Mouse (Mus musculus) retina, postnatal 1 day (tissue): ENCODE data around the gene Hivep1.

Source experiments
- DNase-seq: peaks from one replicate; pipeline ENCODE4 v3.0.0-alpha.2; 2012

Gene Hivep1

GRCm38 (mm10) chr13:42051961-42052695, at the start of gene Hivep1:
Gene Hivep1, plus strand, starts transcription at chr13:42052021.
- DNase-seq = peak; percentile 85

DNA sequence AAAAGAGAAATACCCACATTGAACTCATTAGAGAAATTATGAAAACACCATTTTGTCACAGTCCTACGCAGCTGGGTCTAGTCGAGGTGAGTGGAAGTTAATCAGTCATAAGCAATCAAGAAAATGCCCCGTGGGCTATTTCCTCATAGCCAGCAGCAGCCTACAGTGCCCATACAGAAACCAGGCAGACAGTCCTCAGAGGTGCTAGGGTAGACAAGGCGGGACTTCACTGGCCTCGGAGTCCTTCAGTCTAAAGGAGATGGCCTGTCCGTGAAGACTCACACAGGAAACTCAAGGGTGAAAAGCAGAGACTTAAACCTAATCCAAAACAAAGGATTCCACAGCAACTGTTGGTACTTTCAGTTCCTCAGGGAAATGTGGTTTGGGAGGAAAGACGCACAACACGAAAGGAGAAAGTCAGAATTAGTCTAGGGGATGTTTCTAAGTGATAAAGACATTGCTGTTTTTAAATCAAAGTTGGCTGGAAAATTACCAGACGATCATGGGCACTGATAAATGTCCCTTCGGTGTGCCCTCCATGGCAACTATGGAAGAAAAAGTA, 36.3 kb upstream of the Hivep1 start:
- no peak for DNase-seq

DNA sequence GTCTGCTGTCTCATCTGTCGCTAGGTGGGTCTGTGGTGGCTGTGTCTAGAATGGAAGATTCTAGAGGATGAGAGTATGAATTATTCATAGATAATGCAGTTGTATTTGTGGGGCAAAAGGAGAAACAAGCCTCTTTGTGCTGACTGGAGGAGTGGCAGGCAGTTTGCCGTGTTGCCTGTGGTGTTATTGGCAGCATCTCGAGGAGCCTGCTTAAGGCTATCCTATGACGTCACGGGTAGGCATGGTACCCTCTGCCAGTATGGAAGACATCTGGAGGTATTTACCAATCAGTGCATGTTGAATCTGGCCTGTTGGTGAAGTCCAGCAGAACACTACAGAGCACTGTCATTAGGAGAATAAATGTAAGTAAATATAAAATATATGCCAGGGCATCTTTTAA, 35.6 kb upstream of the Hivep1 start:
- no peak for DNase-seq

- no peak for DNase-seq
These were observed 33.5 kb upstream of the Hivep1 start for GRCm38 (mm10) chr13:42018356-42018755.

- DNase-seq = no peak
These were observed 10.6 kb upstream of the Hivep1 start for GRCm38 (mm10) chr13:42041203-42041602.

- DNase-seq = no peak
These were observed 8.4 kb upstream of the Hivep1 start for GRCm38 (mm10) chr13:42043431-42043830.

- peak; percentile 88 for DNase-seq
These were observed 2.6 kb upstream of the Hivep1 start for GRCm38 (mm10) chr13:42048991-42049773.

GRCm38 (mm10) chr13:42049774-42050125, 2.1 kb upstream of the Hivep1 start:
- DNase-seq = no peak

DNA sequence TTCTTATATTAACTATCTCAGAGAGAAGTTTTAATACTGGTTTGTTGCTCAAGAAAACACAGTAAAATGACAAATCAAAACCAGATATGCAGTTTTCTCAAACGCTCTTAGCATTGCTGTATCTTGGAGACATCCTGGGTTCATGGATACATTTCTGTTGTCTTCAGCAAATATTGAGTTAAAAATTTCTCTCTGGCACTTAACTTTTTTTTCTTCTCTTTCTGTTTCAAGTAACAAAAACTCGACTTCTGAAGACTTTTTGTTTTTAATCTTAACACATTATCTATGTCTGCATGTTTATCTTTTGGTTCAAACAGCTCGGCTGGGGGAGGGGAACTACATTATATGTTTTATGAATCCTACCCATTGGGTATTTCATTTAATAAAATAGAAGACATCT, 1.7 kb upstream of the Hivep1 start:
- no peak for DNase-seq

DNA sequence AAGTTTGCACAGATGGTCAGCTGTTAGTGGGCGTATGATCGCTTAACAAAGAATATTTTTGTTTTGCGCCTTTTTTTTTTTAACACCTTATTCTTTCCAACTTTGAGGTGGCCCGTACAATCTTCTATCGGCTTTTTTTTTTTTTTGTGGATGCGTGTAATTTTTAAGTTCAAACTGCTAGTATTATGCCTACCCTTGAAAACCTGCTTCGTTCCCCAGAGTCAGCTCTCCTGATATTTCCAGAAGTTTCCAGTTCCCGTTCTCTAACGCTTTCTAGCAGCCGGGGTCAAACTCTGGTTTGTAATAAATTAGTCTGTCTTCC, 980 bp upstream of the Hivep1 start:
- DNase-seq = no peak

DNA sequence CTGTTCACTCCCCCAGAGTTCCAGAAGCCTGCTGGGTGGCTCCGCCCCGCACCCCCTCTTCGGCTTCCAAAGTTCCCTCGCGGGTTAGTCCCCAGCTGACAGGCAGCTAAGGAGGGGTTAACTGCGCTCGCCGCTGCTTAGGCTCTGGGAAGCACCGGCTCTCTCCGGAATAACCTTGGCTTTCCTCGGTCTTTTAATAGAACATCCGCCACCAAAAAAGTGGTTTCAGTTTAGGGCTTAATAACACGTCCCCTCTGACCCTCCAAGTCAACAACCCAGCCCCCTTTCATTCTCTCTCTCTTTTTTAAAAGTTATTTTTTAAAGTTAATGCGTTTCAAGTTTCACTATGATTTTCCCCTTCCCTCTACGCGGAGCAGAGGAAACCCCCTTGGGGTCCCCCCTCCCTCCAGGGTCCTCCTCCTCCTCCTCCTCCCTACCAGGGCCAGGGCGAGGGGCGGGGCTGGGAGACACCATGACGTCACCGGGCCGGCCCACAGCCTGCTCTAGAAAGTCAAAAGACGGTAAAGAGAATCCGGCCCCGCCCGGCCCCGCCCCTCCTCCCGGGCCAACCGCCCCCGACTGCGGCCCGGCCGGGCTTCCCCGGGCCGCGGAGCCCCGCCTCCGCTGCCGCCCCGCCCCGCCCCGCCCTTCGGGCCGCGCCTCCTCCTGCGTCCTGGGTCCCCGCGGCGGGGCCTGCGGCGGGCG, 467 bp upstream of the Hivep1 start:
- DNase-seq = peak; percentile 99

DNA sequence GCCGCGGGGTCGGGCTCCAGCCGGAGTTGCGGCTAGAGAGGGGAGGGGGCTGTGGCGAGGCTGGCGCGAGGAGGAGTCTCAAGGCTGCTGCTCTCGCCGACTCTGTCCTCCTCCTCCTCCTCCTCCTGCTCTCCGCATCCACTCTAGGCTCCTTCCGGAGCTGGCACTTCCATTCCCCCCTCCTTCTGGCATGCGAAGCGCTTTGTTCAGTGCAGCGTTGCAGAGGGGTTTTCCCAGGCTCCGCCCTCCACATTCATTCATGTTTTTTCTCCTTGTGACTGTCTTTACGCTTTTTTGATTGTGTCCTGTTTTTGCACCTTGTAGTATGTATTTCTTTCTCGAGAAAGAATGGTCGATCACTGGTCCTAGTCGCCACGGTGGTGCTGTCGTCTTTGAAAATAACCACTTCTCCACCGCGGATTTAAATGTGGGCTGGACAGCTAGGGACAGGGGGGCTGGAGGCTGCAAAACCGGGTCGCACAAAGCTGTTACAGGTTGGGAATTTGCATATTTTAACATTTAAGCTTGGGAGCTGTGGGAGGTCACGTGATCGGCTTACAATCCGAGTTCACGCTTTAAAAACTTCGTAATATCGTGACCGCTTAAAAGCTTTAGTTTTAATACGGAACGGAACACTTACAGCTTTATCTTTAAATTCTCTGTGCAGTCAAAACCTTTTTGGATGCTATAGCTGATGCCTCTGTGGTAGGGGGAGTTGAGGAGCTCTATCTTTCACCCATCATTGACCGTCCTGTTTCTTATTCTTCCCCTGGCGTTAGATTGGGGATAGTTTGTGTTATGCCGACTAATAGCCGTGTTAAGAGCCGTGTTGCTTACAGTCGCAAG, 1.1 kb downstream of the Hivep1 start:
- DNase-seq = peak; percentile 88

DNA sequence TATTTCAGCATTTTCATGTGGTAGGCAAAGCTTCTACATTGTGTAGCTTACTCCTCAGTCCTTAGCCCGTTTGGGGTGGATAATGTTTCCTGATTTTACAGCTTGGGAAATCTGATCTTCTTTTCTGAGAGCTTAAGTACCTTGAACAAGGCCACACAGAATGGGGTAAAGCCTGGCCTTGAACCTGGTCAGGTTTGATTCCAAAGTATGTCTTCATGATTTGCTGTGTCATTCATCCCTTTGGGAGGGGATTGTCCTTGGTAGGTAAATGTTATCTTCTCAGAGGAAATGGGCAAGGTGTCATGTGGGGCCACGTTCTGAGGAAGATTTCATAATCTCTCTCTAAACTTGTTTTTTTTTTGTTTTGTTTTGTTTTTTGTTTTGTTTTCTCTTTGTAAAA, 1.8 kb downstream of the Hivep1 start:
- peak; percentile 16 for DNase-seq

DNA sequence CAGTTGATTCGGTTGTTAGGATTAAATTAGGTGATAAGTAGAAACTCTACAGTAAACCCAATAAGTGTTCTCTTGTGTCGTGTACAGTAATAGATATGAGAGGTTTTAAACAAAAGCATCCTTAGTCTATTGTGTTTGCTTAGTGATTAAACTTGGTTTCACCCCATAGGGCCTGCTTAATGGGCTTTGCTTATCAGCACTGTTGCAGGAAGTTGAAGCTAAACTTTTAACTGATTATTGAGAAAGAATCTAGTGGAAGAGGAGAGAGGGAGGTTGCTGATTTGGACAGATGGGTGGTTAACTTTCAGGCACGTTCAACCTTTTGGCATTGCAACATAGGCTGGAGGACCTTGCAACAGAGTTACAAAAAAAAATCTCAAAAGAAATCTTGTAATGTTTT, 2.3 kb downstream of the Hivep1 start:
- no peak for DNase-seq

GRCm38 (mm10) chr13:42056712-42057332, 5.0 kb downstream of the Hivep1 start:
- DNase-seq = no peak

- no peak for DNase-seq
These were observed 9.2 kb downstream of the Hivep1 start for GRCm38 (mm10) chr13:42060846-42061630.

GRCm38 (mm10) chr13:42064257-42064656, 12.4 kb downstream of the Hivep1 start:
- no peak for DNase-seq

DNA sequence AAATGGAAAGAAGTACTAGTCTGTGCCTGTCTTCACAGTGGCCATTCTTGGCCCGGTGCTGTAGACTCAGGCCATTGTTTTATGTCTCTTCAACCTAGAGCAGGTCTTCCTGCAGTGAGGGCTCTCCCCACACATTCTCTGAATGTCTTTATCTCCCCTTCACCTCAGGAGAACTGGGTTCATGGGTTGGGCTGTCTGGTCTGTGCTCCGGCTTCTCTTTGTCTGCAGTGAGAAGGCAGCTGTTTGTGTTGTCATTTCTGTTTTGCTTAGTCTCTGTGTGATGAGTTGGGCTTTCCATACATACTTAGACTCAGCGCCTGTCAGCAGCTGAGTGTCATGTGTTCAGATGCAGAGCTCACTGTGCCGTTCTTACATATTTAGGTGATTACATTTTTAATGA, 18.4 kb downstream of the Hivep1 start:
- peak; percentile 73 for DNase-seq

DNA sequence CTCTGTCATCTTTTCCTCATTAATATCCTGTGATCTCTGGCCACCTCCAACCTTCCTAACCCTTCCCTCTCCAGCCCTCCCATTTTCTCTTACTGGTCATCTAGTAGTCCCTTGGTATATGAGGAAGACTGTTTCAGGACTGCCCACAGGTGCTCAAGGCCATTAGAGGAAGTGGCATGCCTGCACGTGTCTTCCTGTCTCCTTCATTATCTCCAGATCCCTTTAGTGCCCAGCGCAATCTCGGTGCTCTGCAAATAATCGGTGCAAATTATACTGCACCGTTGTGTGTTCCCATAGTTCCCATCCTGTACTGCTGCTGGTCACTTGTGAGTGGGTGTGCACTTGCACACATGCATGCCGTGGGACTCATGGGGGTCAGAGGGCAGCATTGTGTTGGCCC, 19.2 kb downstream of the Hivep1 start:
- no peak for DNase-seq

GRCm38 (mm10) chr13:42073285-42073684, 21.5 kb downstream of the Hivep1 start:
- no peak for DNase-seq

- no peak for DNase-seq
These were observed 23.7 kb downstream of the Hivep1 start for GRCm38 (mm10) chr13:42075546-42075945.
